ENCODE assay signal across 1 mouse cellular context in the genomic region with DNA sequence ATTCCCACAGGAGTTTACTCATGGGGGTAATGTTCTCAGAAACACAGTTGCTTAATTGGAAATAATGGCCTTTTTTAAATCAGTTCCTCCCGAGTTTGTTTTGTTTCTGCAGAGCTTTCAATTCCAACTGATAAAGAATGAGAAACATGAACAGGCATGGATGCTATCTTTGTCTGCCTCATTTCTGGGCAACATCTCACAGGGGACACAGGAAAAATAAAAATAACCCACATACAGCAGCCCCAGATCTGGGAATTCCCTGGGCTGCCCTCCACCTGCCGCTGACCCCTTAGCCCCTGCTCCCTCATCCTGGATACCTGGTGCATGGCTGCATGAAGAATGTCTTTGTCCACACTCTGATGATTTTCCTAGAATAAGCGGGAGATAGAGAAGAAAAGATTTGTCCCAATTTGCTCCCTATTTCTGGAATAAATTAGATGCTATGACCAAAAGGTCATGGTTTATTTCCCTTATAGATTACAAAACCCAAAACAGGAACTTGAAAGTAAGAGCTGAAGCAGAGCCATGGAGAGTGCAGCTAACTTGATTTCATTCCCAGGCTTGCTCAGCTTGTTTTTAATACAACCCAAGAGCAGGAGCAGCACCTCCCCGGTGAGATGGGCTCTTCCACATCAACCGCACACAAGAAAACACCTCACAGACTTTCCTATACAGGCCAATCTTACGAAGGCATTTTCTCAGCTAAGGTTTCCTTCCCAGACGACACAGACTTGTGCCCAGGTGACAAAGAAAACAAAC.
TF ChIP-seq lines count a peak whose summit lies in the region.

No protein-coding gene starts in this region.

TF ChIP-seq in CH12.LX, 34 proteins besides CTCF, POLR2A, EP300 and RAD21:
- TF ChIP-seq HCFC1 (IDR thresholded peaks at IDR 0.05; ENCODE audit: low read depth, low read length) (no peak), MEF2A (IDR thresholded peaks at IDR 0.05; ENCODE audit: borderline replicate concordance, low read depth, low read length) (no peak), JUND (conservative IDR thresholded peaks at IDR 0.05; ENCODE audit: low read depth, low read length) (no peak), ZC3H11A (IDR thresholded peaks at IDR 0.05; ENCODE audit: low read depth, low read length) (no peak), MXI1 (IDR thresholded peaks at IDR 0.05; ENCODE audit: low read depth, low read length) (no peak), BHLHE40 (IDR thresholded peaks at IDR 0.05; ENCODE audit: low read depth, low read length) (no peak), NELFE (IDR thresholded peaks at IDR 0.05; ENCODE audit: low read depth, low read length) (no peak), USF2 (conservative IDR thresholded peaks at IDR 0.05; ENCODE audit: low read depth, low read length) (no peak), JUN (IDR thresholded peaks at IDR 0.05; ENCODE audit: insufficient read depth, low read depth, low read length) (no peak), PAX5 (IDR thresholded peaks at IDR 0.05; ENCODE audit: low read length) (no peak), POLR2AphosphoS2 (IDR thresholded peaks at IDR 0.05; ENCODE audit: low read depth, low read length) (no peak), KAT2A (IDR thresholded peaks at IDR 0.05; ENCODE audit: insufficient replicate concordance, low read length) (no peak), CHD1 (IDR thresholded peaks at IDR 0.05; ENCODE audit: low read depth, low read length) (no peak), USF1 (IDR thresholded peaks at IDR 0.05; ENCODE audit: low read depth, low read length) (no peak)
